Mouse (Mus musculus) adrenal gland, adult 8-10 months (tissue): ENCODE measurements at regions not wholly inside any gene's neighbourhood (a gene's known extent, or its start where the extent isn't known, plus 50 kb on each side); places are given as distances from the start of the nearest gene placed in this dataset.

ENCODE experiments used
- DNase-seq: peaks from one replicate; pipeline ENCODE4 v3.0.0; 2022

- DNase-seq = no peak
Observed at GRCm38 (mm10) chr3:154513566-154513965, 82.9 kb upstream of the Cryz start.

- no peak for DNase-seq
Observed at GRCm38 (mm10) chr3:154510160-154510559, 86.4 kb upstream of the Cryz start.

GRCm38 (mm10) chr3:154509394-154509793 is 87.1 kb upstream of the Cryz start:
- no peak for DNase-seq

GRCm38 (mm10) chr3:154493387-154493920 is 103.1 kb upstream of the Cryz start:
- DNase-seq = no peak

- no peak for DNase-seq
Observed at GRCm38 (mm10) chr3:154472426-154472825, 124.1 kb upstream of the Cryz start.

GRCm38 (mm10) chr3:154467581-154468374 is 128.7 kb upstream of the Cryz start:
- peak; percentile 4 for DNase-seq

- no peak for DNase-seq
Observed at GRCm38 (mm10) chr3:154458208-154458607, 127.7 kb upstream of the Lhx8 start.

GRCm38 (mm10) chr3:154453025-154453424 is 122.6 kb upstream of the Lhx8 start:
- DNase-seq = no peak

- no peak for DNase-seq
Observed at GRCm38 (mm10) chr3:154452585-154452984, 122.1 kb upstream of the Lhx8 start.

- DNase-seq = no peak
Observed at GRCm38 (mm10) chr3:154451169-154451568, 120.7 kb upstream of the Lhx8 start.

- no peak for DNase-seq
Observed at GRCm38 (mm10) chr3:154443351-154444075, 113.1 kb upstream of the Lhx8 start.

- peak; percentile 7 for DNase-seq
Observed at GRCm38 (mm10) chr3:154441454-154441853, 111.0 kb upstream of the Lhx8 start.

- no peak for DNase-seq
Observed at GRCm38 (mm10) chr3:154440899-154441298, 110.4 kb upstream of the Lhx8 start.

GRCm38 (mm10) chr3:154430856-154431255 is 100.4 kb upstream of the Lhx8 start:
- DNase-seq = no peak

- DNase-seq = no peak
Observed at GRCm38 (mm10) chr3:154429666-154430065, 99.2 kb upstream of the Lhx8 start.

GRCm38 (mm10) chr3:154424589-154424988 is 94.1 kb upstream of the Lhx8 start:
- no peak for DNase-seq

- DNase-seq = no peak
Observed at GRCm38 (mm10) chr3:154421461-154421950, 91.0 kb upstream of the Lhx8 start.

- DNase-seq = no peak
Observed at GRCm38 (mm10) chr3:154418177-154418832, 87.8 kb upstream of the Lhx8 start.

- DNase-seq = no peak
Observed at GRCm38 (mm10) chr3:154414358-154414757, 83.9 kb upstream of the Lhx8 start.

GRCm38 (mm10) chr3:154410292-154410691 is 79.8 kb upstream of the Lhx8 start:
- DNase-seq = no peak

- no peak for DNase-seq
Observed at GRCm38 (mm10) chr3:154402081-154402480, 71.6 kb upstream of the Lhx8 start.

GRCm38 (mm10) chr3:154393626-154394025 is 63.2 kb upstream of the Lhx8 start:
- DNase-seq = no peak

GRCm38 (mm10) chr3:154391629-154392028 is 61.2 kb upstream of the Lhx8 start:
- DNase-seq = no peak
